Comparison of ENCODE assay signal across 8 mouse cellular contexts in genomic region chr13:34037172-34038055, GRCm38 (mm10). TPM values are rescaled to one million over a fixed set of nuclear protein-coding genes. Genes with fewer than 3 reads are reported as not detected.
DNase-seq lines count a peak whose midpoint lies in the region; ATAC-seq and TF ChIP-seq lines count a peak whose summit lies in the region.

TSS of gene Bphl (plus strand) at chr13:34037597.

- in situ Hi-C loops in CH12.LX (cut with MboI; ENCODE audit: low pct_ligation_motif_present, low pct_unique_long_range_greater_than_20kb, low sequenced_read_pairs) = no loop called here

- peak within 1 kb of the TSS; percentile 14 for H3K27ac ChIP-seq in CH12.LX (ENCODE audit: insufficient read depth, low read depth)
- peak within 1 kb of the TSS; percentile 59 for H3K27ac ChIP-seq in forebrain, embryonic 11.5 days (ENCODE audit: low read depth, low read length)
- peak within 1 kb of the TSS; percentile 76 for H3K27ac ChIP-seq in heart, embryonic 16.5 days (ENCODE audit: low read length)
- H3K27ac ChIP-seq in liver, embryonic 15.5 days (replicated peaks) = peak within 1 kb of the TSS; percentile 70
- H3K27ac ChIP-seq in neural tube, embryonic 12.5 days = peak within 1 kb of the TSS; percentile 70

- peak within 1 kb of the TSS; percentile 96 for H3K9ac ChIP-seq in CH12.LX (ENCODE audit: insufficient read depth, low read depth)
- peak within 1 kb of the TSS; percentile 90 for H3K9ac ChIP-seq in forebrain, embryonic 11.5 days (ENCODE audit: low read length)
- H3K9ac ChIP-seq in heart, embryonic 16.5 days (ENCODE audit: low read length) = peak within 1 kb of the TSS; percentile 95
- peak within 1 kb of the TSS; percentile 83 for H3K9ac ChIP-seq in liver, embryonic 15.5 days
- H3K9ac ChIP-seq in neural tube, embryonic 12.5 days = peak within 1 kb of the TSS; percentile 88

- TF ChIP-seq CTCF in CH12.LX (conservative IDR thresholded peaks at IDR 0.05 in 1 of 2, IDR thresholded peaks at IDR 0.05 in 1 of 2; ENCODE audit: low read depth in 2 of 2, low read length in 2 of 2) = no peak

- H3K4me3 ChIP-seq in CH12.LX (replicated peaks in 1 of 3; ENCODE audit: low read depth in 2 of 3, low read length in 2 of 3, poor library complexity in 1 of 3) = peak within 1 kb of the TSS; percentile 80 to 98 (median 85)
- H3K4me3 ChIP-seq in forebrain, embryonic 11.5 days (ENCODE audit: low read depth, low read length) = peak within 1 kb of the TSS; percentile 69
- peak within 1 kb of the TSS; percentile 80 for H3K4me3 ChIP-seq in heart, embryonic 16.5 days (ENCODE audit: low read length)
- H3K4me3 ChIP-seq in liver, embryonic 15.5 days (replicated peaks) = peak within 1 kb of the TSS; percentile 81
- H3K4me3 ChIP-seq in neural tube, embryonic 12.5 days = peak within 1 kb of the TSS; percentile 68

- peak; percentile 96 for TF ChIP-seq POLR2A in CH12.LX (IDR thresholded peaks at IDR 0.05; ENCODE audit: low read depth, low read length)

- no peak for TF ChIP-seq RAD21 in CH12.LX (IDR thresholded peaks at IDR 0.05; ENCODE audit: low read depth, low read length)

- peaks cover 8 to 28% of the 10 kb centered on the region in 2 experiments for H3K36me3 ChIP-seq in CH12.LX (replicated peaks in 1 of 2; ENCODE audit: control insufficient read depth in 1 of 2, insufficient read depth in 1 of 2, low read length in 1 of 2)
- no peaks in the 10 kb centered on the region for H3K36me3 ChIP-seq in forebrain, embryonic 11.5 days (ENCODE audit: control insufficient read depth, insufficient read depth, low read length)
- H3K36me3 ChIP-seq in heart, embryonic 16.5 days (ENCODE audit: control insufficient read depth, insufficient read depth) = peaks cover 13% of the 10 kb centered on the region
- H3K36me3 ChIP-seq in liver, embryonic 15.5 days (replicated peaks) = peaks cover 16% of the 10 kb centered on the region
- peaks cover 7% of the 10 kb centered on the region for H3K36me3 ChIP-seq in neural tube, embryonic 12.5 days

- dilution Hi-C loops in CH12.LX (cut with MboI; ENCODE audit: extremely low pct_ligation_motif_present, extremely low pct_unique_long_range_greater_than_20kb, low sequenced_read_pairs) = no loop called here

- WGBS in forebrain, embryonic 11.5 days = under 1% methylated on average over 37 of the region's 37 CpGs
- WGBS in heart, embryonic 16.5 days = under 1% methylated on average over 37 of the region's 37 CpGs
- WGBS in liver, embryonic 15.5 days (ENCODE audit: insufficient replicate concordance) = under 1% methylated on average over 37 of the region's 37 CpGs
- WGBS in neural tube, embryonic 12.5 days = under 1% methylated on average over 37 of the region's 37 CpGs

- no peaks in the 10 kb centered on the region for H3K79me2 ChIP-seq in CH12.LX (replicated peaks; ENCODE audit: control insufficient read depth, extremely low read depth, insufficient read depth, poor library complexity, severe bottlenecking)

- peak within 1 kb of the TSS; percentile 70 for H3K4me2 ChIP-seq in CH12.LX (ENCODE audit: insufficient read depth, low read depth, poor library complexity, severe bottlenecking)
- H3K4me2 ChIP-seq in forebrain, embryonic 11.5 days (ENCODE audit: low read depth, low read length, severe bottlenecking) = peak within 1 kb of the TSS; percentile 76
- H3K4me2 ChIP-seq in heart, embryonic 16.5 days (ENCODE audit: low read depth, low read length) = peak within 1 kb of the TSS; percentile 72
- peak within 1 kb of the TSS; percentile 88 for H3K4me2 ChIP-seq in liver, embryonic 15.5 days
- peak within 1 kb of the TSS; percentile 76 for H3K4me2 ChIP-seq in neural tube, embryonic 12.5 days (replicated peaks)

- peak; percentile 94 for DNase-seq in CH12.LX (ENCODE audit: extremely low read depth)
- peak; percentile 90 for DNase-seq in c-Kit-positive CD71-positive TER-119-negative erythroid progenitor cells, embryonic 14.5 days (ENCODE audit: low read depth)
- peak; percentile 95 for DNase-seq in forebrain, embryonic 11.5 days (ENCODE audit: low spot score)
- DNase-seq in kidney, postnatal 36 days = peak; percentile 98
- DNase-seq in telencephalon, adult 2 months (ENCODE audit: low read depth, low spot score) = peak; percentile 94

- peaks cover 6 to 20% of the 10 kb centered on the region in 2 experiments; a peak in 3 of 4 replicates for H3K4me1 ChIP-seq in CH12.LX (ENCODE audit: control insufficient read depth in 1 of 2, insufficient read depth in 2 of 2)
- H3K4me1 ChIP-seq in forebrain, embryonic 11.5 days (replicated peaks; ENCODE audit: control insufficient read depth, insufficient read depth, low read length) = peaks cover 11% of the 10 kb centered on the region; the same call in 1 of the 2 replicates
- H3K4me1 ChIP-seq in heart, embryonic 16.5 days (ENCODE audit: control insufficient read depth, insufficient read depth, low read length) = peaks cover 15% of the 10 kb centered on the region
- peaks cover 30% of the 10 kb centered on the region for H3K4me1 ChIP-seq in liver, embryonic 15.5 days (replicated peaks)
- H3K4me1 ChIP-seq in neural tube, embryonic 12.5 days = peaks cover 6% of the 10 kb centered on the region

- H3K9me3 ChIP-seq in CH12.LX (replicated peaks; ENCODE audit: low read length) = peaks cover 4% of the 10 kb centered on the region
- no peaks in the 10 kb centered on the region for H3K9me3 ChIP-seq in forebrain, embryonic 11.5 days (ENCODE audit: control insufficient read depth, low read length)
- no peaks in the 10 kb centered on the region for H3K9me3 ChIP-seq in heart, embryonic 16.5 days (replicated peaks; ENCODE audit: control insufficient read depth, low read length)
- H3K9me3 ChIP-seq in liver, embryonic 15.5 days (replicated peaks) = no peaks in the 10 kb centered on the region
- H3K9me3 ChIP-seq in neural tube, embryonic 12.5 days = no peaks in the 10 kb centered on the region; the same call in 1 of the 2 replicates

- no peak for TF ChIP-seq EP300 in CH12.LX (IDR thresholded peaks at IDR 0.05; ENCODE audit: low read length)

- ATAC-seq in forebrain, embryonic 11.5 days (replicated peaks; ENCODE audit: low FRiP score) = peak; percentile 91
- ATAC-seq in heart, embryonic 16.5 days (replicated peaks; ENCODE audit: extremely low read depth, insufficient read depth, low FRiP score) = peak; percentile 91
- ATAC-seq in liver, embryonic 15.5 days (ENCODE audit: insufficient read depth) = peak; percentile 82
- ATAC-seq in neural tube, embryonic 12.5 days (ENCODE audit: low FRiP score, low read depth) = peak; percentile 94

- no peaks in the 10 kb centered on the region for H3K27me3 ChIP-seq in CH12.LX (replicated peaks)
- no peaks in the 10 kb centered on the region for H3K27me3 ChIP-seq in forebrain, embryonic 11.5 days (ENCODE audit: control insufficient read depth, insufficient read depth, low read length)
- no peaks in the 10 kb centered on the region for H3K27me3 ChIP-seq in heart, embryonic 16.5 days (ENCODE audit: control insufficient read depth, insufficient read depth, low read length)
- H3K27me3 ChIP-seq in liver, embryonic 15.5 days = no peaks in the 10 kb centered on the region
- H3K27me3 ChIP-seq in neural tube, embryonic 12.5 days (replicated peaks) = no peaks in the 10 kb centered on the region

TF ChIP-seq in CH12.LX, 34 proteins besides CTCF, POLR2A, EP300 and RAD21 (continues in another document):
- TF ChIP-seq ZNF384 (IDR thresholded peaks at IDR 0.05; ENCODE audit: low read depth, low read length) = no peak
- TF ChIP-seq TBP (conservative IDR thresholded peaks at IDR 0.05; ENCODE audit: low read depth, low read length) = peak; percentile 74
- TF ChIP-seq JUN (IDR thresholded peaks at IDR 0.05; ENCODE audit: insufficient read depth, low read depth, low read length) = no peak
- no peak for TF ChIP-seq RCOR1 (conservative IDR thresholded peaks at IDR 0.05; ENCODE audit: low read depth, low read length)
- TF ChIP-seq SIN3A (IDR thresholded peaks at IDR 0.05; ENCODE audit: low read length) = no peak
- TF ChIP-seq UBTF (IDR thresholded peaks at IDR 0.05; ENCODE audit: low read depth, low read length) = no peak
- no peak for TF ChIP-seq SMC3 (IDR thresholded peaks at IDR 0.05; ENCODE audit: low read depth, low read length)
- TF ChIP-seq USF1 (IDR thresholded peaks at IDR 0.05; ENCODE audit: low read depth, low read length) = no peak
- TF ChIP-seq E2F4 (IDR thresholded peaks at IDR 0.05; ENCODE audit: insufficient replicate concordance, low read depth, low read length) = no peak
- no peak for TF ChIP-seq USF2 (conservative IDR thresholded peaks at IDR 0.05; ENCODE audit: low read depth, low read length)
- TF ChIP-seq ETS1 (conservative IDR thresholded peaks at IDR 0.05; ENCODE audit: low read depth, low read length) = no peak
- TF ChIP-seq JUND (conservative IDR thresholded peaks at IDR 0.05; ENCODE audit: low read depth, low read length) = no peak
- no peak for TF ChIP-seq KAT2A (IDR thresholded peaks at IDR 0.05; ENCODE audit: insufficient replicate concordance, low read length)
- TF ChIP-seq BHLHE40 (IDR thresholded peaks at IDR 0.05; ENCODE audit: low read depth, low read length) = no peak
- TF ChIP-seq TCF12 (IDR thresholded peaks at IDR 0.05; ENCODE audit: low read depth, low read length) = peak; percentile 82; the same call in 1 of the 2 replicates
- TF ChIP-seq ZMIZ1 (IDR thresholded peaks at IDR 0.05; ENCODE audit: low read depth, low read length) = peak; percentile 78
- TF ChIP-seq NELFE (IDR thresholded peaks at IDR 0.05; ENCODE audit: low read depth, low read length) = peak; percentile 93
- 0 out of 2 replicates have a peak, but pooled peaks have one; percentile 6 for TF ChIP-seq IRF4 (IDR thresholded peaks at IDR 0.05; ENCODE audit: low read depth, low read length)
- TF ChIP-seq ELF1 (IDR thresholded peaks at IDR 0.05; ENCODE audit: low read depth, low read length) = no peak
- no peak for TF ChIP-seq CHD1 (IDR thresholded peaks at IDR 0.05; ENCODE audit: low read depth, low read length)
- TF ChIP-seq MXI1 (IDR thresholded peaks at IDR 0.05; ENCODE audit: low read depth, low read length) = peak; percentile 22; the same call in 1 of the 2 replicates
- TF ChIP-seq ZC3H11A (IDR thresholded peaks at IDR 0.05; ENCODE audit: low read depth, low read length) = no peak
- TF ChIP-seq MAZ (IDR thresholded peaks at IDR 0.05; ENCODE audit: low read depth, low read length) = no peak
- TF ChIP-seq MYC (IDR thresholded peaks at IDR 0.05; ENCODE audit: low read depth, low read length) = no peak
- TF ChIP-seq MAX (IDR thresholded peaks at IDR 0.05; ENCODE audit: low read length) = no peak

RNA-seq across cellular contexts. Expression of gene Bphl, which starts in this region (rescaled TPM):
- total RNA-seq in CH12.LX (2012; rRNA removed) (21.6 and 35.3 TPM in 2 replicates), CH12.LX (2014; rRNA removed) (40.9 and 41.3 TPM in 2 replicates)
- polyA plus RNA-seq in CH12.LX (2012; ENCODE audit: insufficient read length, low read depth) = 18.1 and 20.1 TPM in 2 replicates
- 33.3 and 33.8 TPM in 2 replicates for polyA plus RNA-seq in forebrain, embryonic 11.5 days (2014; fragmentation: Nextera tagmentation; extraction: Ambion mirVana)
- polyA plus RNA-seq in heart, embryonic 16.5 days (2015; fragmentation: Nextera tagmentation; extraction: Ambion mirVana) = 47.7 and 54.6 TPM in 2 replicates
- polyA plus RNA-seq in liver, embryonic 15.5 days (2015; fragmentation: Nextera tagmentation; extraction: Ambion mirVana) = 47.6 and 49.2 TPM in 2 replicates
- 34.3 and 35.4 TPM in 2 replicates for polyA plus RNA-seq in neural tube, embryonic 12.5 days (2016; fragmentation: Nextera tagmentation; extraction: Ambion mirVana)

Comparison
In these comparisons a context has a peak if more than half of its experiments do, and no peak if none do; other contexts are left out.
1. Peak in every context shown above with its lines: DNase-seq, ATAC-seq, H3K4me3 ChIP-seq and H3K27ac ChIP-seq.
2. H3K27ac ChIP-seq: peak in every context shown above with its lines; median percentile 76 in heart, embryonic 16.5 days; 70 in liver, embryonic 15.5 days; 70 in neural tube, embryonic 12.5 days; 59 in forebrain, embryonic 11.5 days; 14 in CH12.LX.